Mouse (Mus musculus) neural tube, embryonic 15.5 days (tissue): ENCODE data around the gene Cdc42se2. TPM values are rescaled to one million over a fixed set of nuclear protein-coding genes. Genes with fewer than 3 reads are reported as not detected.

ENCODE experiments used
- ATAC-seq: fragments of 200-750 bp; cut with Nextera tagmentation; 2 replicates; pipeline ENCODE4 v1.8.0; 2017; ENCODE audit warnings: mild to moderate bottlenecking, moderate TSS enrichment, moderate library complexity; ENCODE audit not compliant: low FRiP score
- H3K27ac ChIP-seq: fragments of 300-500 bp; sonication (generic); replicated peaks from 2 replicates; pipeline ENCODE4 v1.5.1; 2015; ENCODE audit warnings: mild to moderate bottlenecking, inconsistent platforms
- H3K27me3 ChIP-seq: fragments of 300-500 bp; sonication (generic); replicated peaks from 2 replicates; pipeline ENCODE4 v1.6.1; 2015; ENCODE audit warnings: inconsistent platforms
- H3K36me3 ChIP-seq: fragments of 300-500 bp; sonication (generic); 2 replicates; pipeline ENCODE4 v1.6.1; 2015; ENCODE audit warnings: inconsistent platforms
- H3K4me1 ChIP-seq: fragments of 300-500 bp; sonication (generic); 2 replicates; pipeline ENCODE4 v1.6.1; 2015; ENCODE audit warnings: inconsistent platforms
- H3K4me2 ChIP-seq: fragments of 300-500 bp; sonication (generic); 2 replicates; pipeline ENCODE4 v1.6.1; 2015; ENCODE audit warnings: inconsistent platforms, mild to moderate bottlenecking, moderate library complexity
- H3K4me3 ChIP-seq: fragments of 300-500 bp; sonication (generic); replicated peaks from 2 replicates; pipeline ENCODE4 v1.5.1; 2015; ENCODE audit warnings: mild to moderate bottlenecking, inconsistent platforms
- H3K9ac ChIP-seq: fragments of 300-500 bp; sonication (generic); replicated peaks from 2 replicates; pipeline ENCODE4 v1.6.1; 2015; ENCODE audit warnings: mild to moderate bottlenecking, inconsistent platforms
- H3K9me3 ChIP-seq: fragments of 300-500 bp; sonication (generic); replicated peaks from 2 replicates; pipeline ENCODE4 v1.6.1; 2016; ENCODE audit warnings: inconsistent platforms
- WGBS: fragments of 180-500 bp; shearing (Covaris S2); methylation state at CpG from one replicate; pipeline ENCODE4 v1.1.7; 2015; ENCODE audit warnings: mixed read lengths; 5-methylcytosine and 5-hydroxymethylcytosine counted together
- polyA plus RNA-seq: library from polyadenylated mRNA; unstranded; fragments of >200 nt; fragmentation: Nextera tagmentation; extraction: Ambion mirVana; gene quantifications from 2 replicates; pipeline ENCODE4 v1.2.1, GENCODE M21; 2015

Gene Cdc42se2
- polyA plus RNA-seq, 1 experiment from 2014 or later: 120 TPM

- Histone ChIP-seq H3K4me1 (peaks cover 35% of the 10 kb centered on the region), H3K27ac (no peak overlapping the region), H3K9ac (no peak overlapping the region), H3K27me3 (no peaks in the 10 kb centered on the region), H3K4me3 (no peak overlapping the region), H3K36me3 (no peaks in the 10 kb centered on the region), H3K9me3 (no peaks in the 10 kb centered on the region), H3K4me2 (no peak overlapping the region)
- ATAC-seq: no peak
- WGBS: 80% methylated on average over 7 of the region's 7 CpGs
These were observed 13.0 kb downstream of the Cdc42se2 start for GRCm38 (mm10) chr11:54774282-54775078.

GRCm38 (mm10) chr11:54771549-54771948 is 15.9 kb downstream of the Cdc42se2 start:
- ATAC-seq: no peak
- Histone ChIP-seq H3K36me3 (no peaks in the 10 kb centered on the region), H3K27ac (no peak overlapping the region)

GRCm38 (mm10) chr11:54769843-54770242 is 17.6 kb downstream of the Cdc42se2 start:
- H3K27ac ChIP-seq: no peak overlapping the region
- H3K4me1 ChIP-seq: peaks cover 22% of the 10 kb centered on the region; the same call in 1 of the 2 replicates
- H3K27me3 ChIP-seq: no peaks in the 10 kb centered on the region
- no peak overlapping the region for H3K4me3 ChIP-seq
- ATAC-seq: no peak
- no peak overlapping the region for H3K9ac ChIP-seq
- WGBS: 88% methylated on average over 5 of the region's 5 CpGs
- H3K4me2 ChIP-seq: no peak overlapping the region
- H3K9me3 ChIP-seq: no peaks in the 10 kb centered on the region
- H3K36me3 ChIP-seq: no peaks in the 10 kb centered on the region

More at GRCm38 (mm10) chr11:54771549-54771948, 15.9 kb downstream of the Cdc42se2 start:
- no peak overlapping the region for H3K4me3 ChIP-seq
- no peak overlapping the region for H3K9ac ChIP-seq
- peaks cover 31% of the 10 kb centered on the region; the same call in 1 of the 2 replicates for H3K4me1 ChIP-seq
- H3K4me2 ChIP-seq: no peak overlapping the region
- no peaks in the 10 kb centered on the region for H3K9me3 ChIP-seq
- no peaks in the 10 kb centered on the region for H3K27me3 ChIP-seq

- no peak overlapping the region for H3K9ac ChIP-seq
- H3K4me1 ChIP-seq: peaks cover 22% of the 10 kb centered on the region; the same call in 1 of the 2 replicates
- H3K27me3 ChIP-seq: no peaks in the 10 kb centered on the region
- H3K9me3 ChIP-seq: no peaks in the 10 kb centered on the region
- 89% methylated on average over 3 of the region's 3 CpGs for WGBS
- no peaks in the 10 kb centered on the region for H3K36me3 ChIP-seq
- no peak overlapping the region for H3K4me2 ChIP-seq
- no peak overlapping the region for H3K27ac ChIP-seq
- H3K4me3 ChIP-seq: no peak overlapping the region
- ATAC-seq: no peak
These were observed 19.3 kb downstream of the Cdc42se2 start for GRCm38 (mm10) chr11:54768116-54768690.

GRCm38 (mm10) chr11:54764759-54765158 is 22.7 kb downstream of the Cdc42se2 start:
- 86% methylated on average over 1 of the region's 1 CpGs for WGBS
- no peaks in the 10 kb centered on the region for H3K27me3 ChIP-seq
- no peak for ATAC-seq
- H3K4me1 ChIP-seq: peaks cover 12% of the 10 kb centered on the region; the same call in 1 of the 2 replicates
- H3K36me3 ChIP-seq: no peaks in the 10 kb centered on the region
- no peak overlapping the region for H3K9ac ChIP-seq
- no peaks in the 10 kb centered on the region for H3K9me3 ChIP-seq
- no peak overlapping the region for H3K4me2 ChIP-seq
- H3K4me3 ChIP-seq: no peak overlapping the region
- H3K27ac ChIP-seq: no peak overlapping the region

GRCm38 (mm10) chr11:54764026-54764425 is 23.4 kb downstream of the Cdc42se2 start:
- H3K4me1 ChIP-seq: peaks cover 12% of the 10 kb centered on the region; the same call in 1 of the 2 replicates
- no peak for ATAC-seq

GRCm38 (mm10) chr11:54762735-54763134 is 24.7 kb downstream of the Cdc42se2 start:
- no peak overlapping the region for H3K4me2 ChIP-seq
- no peaks in the 10 kb centered on the region for H3K27me3 ChIP-seq
- no peak for ATAC-seq
- H3K36me3 ChIP-seq: no peaks in the 10 kb centered on the region
- WGBS: 90% methylated on average over 5 of the region's 5 CpGs
- no peak overlapping the region for H3K9ac ChIP-seq
- H3K27ac ChIP-seq: no peak overlapping the region
- no peaks in the 10 kb centered on the region for H3K9me3 ChIP-seq
- H3K4me3 ChIP-seq: no peak overlapping the region
- peaks cover 5% of the 10 kb centered on the region; the same call in 1 of the 2 replicates for H3K4me1 ChIP-seq

More at GRCm38 (mm10) chr11:54764026-54764425, 23.4 kb downstream of the Cdc42se2 start:
- H3K9ac ChIP-seq: no peak overlapping the region
- H3K9me3 ChIP-seq: no peaks in the 10 kb centered on the region
- H3K4me3 ChIP-seq: no peak overlapping the region
- no peak overlapping the region for H3K27ac ChIP-seq
- 67% methylated on average over 3 of the region's 3 CpGs for WGBS
- no peaks in the 10 kb centered on the region for H3K27me3 ChIP-seq
- no peaks in the 10 kb centered on the region for H3K36me3 ChIP-seq
- no peak overlapping the region for H3K4me2 ChIP-seq

GRCm38 (mm10) chr11:54757993-54758392 is 29.5 kb downstream of the Cdc42se2 start:
- H3K4me1 ChIP-seq: peaks cover 31% of the 10 kb centered on the region
- H3K27ac ChIP-seq: no peak overlapping the region
- H3K9me3 ChIP-seq: no peaks in the 10 kb centered on the region
- no peaks in the 10 kb centered on the region for H3K36me3 ChIP-seq
- H3K9ac ChIP-seq: no peak overlapping the region
- H3K27me3 ChIP-seq: no peaks in the 10 kb centered on the region
- no peak overlapping the region for H3K4me2 ChIP-seq
- no peak overlapping the region for H3K4me3 ChIP-seq
- WGBS: 11% methylated on average over 1 of the region's 1 CpGs
- no peak for ATAC-seq

GRCm38 (mm10) chr11:54755148-54755664 is 32.3 kb downstream of the Cdc42se2 start:
- no peak for ATAC-seq
- H3K4me2 ChIP-seq: no peak overlapping the region
- peaks cover 34% of the 10 kb centered on the region for H3K4me1 ChIP-seq
- 33% methylated on average over 5 of the region's 5 CpGs for WGBS
- H3K9me3 ChIP-seq: no peaks in the 10 kb centered on the region
- H3K4me3 ChIP-seq: no peak overlapping the region
- no peaks in the 10 kb centered on the region for H3K36me3 ChIP-seq
- peak overlapping the region; percentile 85 for H3K27ac ChIP-seq
- no peak overlapping the region for H3K9ac ChIP-seq
- H3K27me3 ChIP-seq: no peaks in the 10 kb centered on the region

- Histone ChIP-seq H3K4me1 (peaks cover 34% of the 10 kb centered on the region), H3K4me3 (no peak overlapping the region), H3K9ac (no peak overlapping the region), H3K9me3 (no peaks in the 10 kb centered on the region), H3K27me3 (no peaks in the 10 kb centered on the region), H3K36me3 (peaks cover 2% of the 10 kb centered on the region; the same call in 1 of the 2 replicates), H3K27ac (peak overlapping the region; percentile 85), H3K4me2 (peak overlapping the region; percentile 33)
- 15% methylated on average over 10 of the region's 10 CpGs for WGBS
- ATAC-seq: peak; percentile 73
These were observed 33.0 kb downstream of the Cdc42se2 start for GRCm38 (mm10) chr11:54754301-54755147.

GRCm38 (mm10) chr11:54751502-54751901 is 36.0 kb downstream of the Cdc42se2 start:
- no peak for ATAC-seq
- H3K9ac ChIP-seq: no peak overlapping the region
- H3K27ac ChIP-seq: no peak overlapping the region
- no peak overlapping the region for H3K4me2 ChIP-seq
- peaks cover 4% of the 10 kb centered on the region; the same call in 1 of the 2 replicates for H3K36me3 ChIP-seq
- H3K4me3 ChIP-seq: no peak overlapping the region
- H3K27me3 ChIP-seq: no peaks in the 10 kb centered on the region
- no peaks in the 10 kb centered on the region for H3K9me3 ChIP-seq
- 34% methylated on average over 4 of the region's 4 CpGs for WGBS
- peaks cover 25% of the 10 kb centered on the region for H3K4me1 ChIP-seq
